Mouse (Mus musculus) hindbrain, embryonic 16.5 days (tissue): ENCODE results near the gene Rnf180. TPM values are rescaled to one million over a fixed set of nuclear protein-coding genes. Genes with fewer than 3 reads are reported as not detected.

ENCODE experiments used
- polyA plus RNA-seq: library from polyadenylated mRNA; unstranded; fragments of >200 nt; fragmentation: Nextera tagmentation; extraction: Ambion mirVana; gene quantifications from 2 replicates; pipeline ENCODE4 v1.2.1, GENCODE M21; 2015

Rnf180 gene
- polyA plus RNA-seq, 1 experiment from 2014 or later: 42.0 TPM

Other genes starting within 250 kb of the Rnf180 start
- 8.9 and 9.8 TPM in 2 replicates for gene Rgs7bp, start 239.9 kb downstream of the Rnf180 start, polyA plus RNA-seq
- 0.06 TPM in 1 of 2 replicates, not detected in the other for gene 4933425L06Rik, start 212.7 kb downstream of the Rnf180 start, polyA plus RNA-seq
- 6.0 and 6.1 TPM in 2 replicates for gene Htr1a, start 148.8 kb upstream of the Rnf180 start, polyA plus RNA-seq